Mouse (Mus musculus): ENCODE measurements at regions not wholly inside any gene's neighbourhood (a gene's known extent, or its start where the extent isn't known, plus 50 kb on each side); places are given as distances from the start of the nearest gene placed in this dataset.

- Histone ChIP-seq H3K4me3 (ENCODE audit: low read depth, low read length) (no peak overlapping the region), H3K9ac (no peak overlapping the region), H3K4me2 (ENCODE audit: low read depth) (no peak overlapping the region), H3K27me3 (ENCODE audit: insufficient read depth, low read length) (no peaks in the 10 kb centered on the region), H3K4me1 (ENCODE audit: insufficient read depth) (no peaks in the 10 kb centered on the region), H3K27ac (ENCODE audit: low read depth, low read length) (no peak overlapping the region), H3K36me3 (ENCODE audit: insufficient read depth) (no peaks in the 10 kb centered on the region), H3K9me3 (ENCODE audit: low read length) (no peaks in the 10 kb centered on the region)
- DNase-seq (no peak), ATAC-seq (no peak)
- no peak for TF ChIP-seq CTCF (IDR thresholded peaks at IDR 0.05; ENCODE audit: low read depth)
- WGBS, result 77% methylated on average over 5 of the region's 5 CpGs
Observed at GRCm38 (mm10) chr15:93977494-93977893, 381.8 kb upstream of the Prickle1 start.

GRCm38 (mm10) chr15:93974727-93975126 lies 379.0 kb upstream of the Prickle1 start:
- Histone ChIP-seq H3K9ac (no peak overlapping the region), H3K4me3 (ENCODE audit: low read depth, low read length) (no peak overlapping the region), H3K4me2 (ENCODE audit: low read depth) (no peak overlapping the region), H3K27me3 (ENCODE audit: insufficient read depth, low read length) (no peaks in the 10 kb centered on the region), H3K36me3 (ENCODE audit: insufficient read depth) (no peaks in the 10 kb centered on the region), H3K9me3 (ENCODE audit: low read length) (no peaks in the 10 kb centered on the region), H3K27ac (ENCODE audit: low read depth, low read length) (no peak overlapping the region), H3K4me1 (ENCODE audit: insufficient read depth) (no peaks in the 10 kb centered on the region)
- no peak for DNase-seq
- TF ChIP-seq CTCF (IDR thresholded peaks at IDR 0.05; ENCODE audit: low read depth), result no peak
- no peak for ATAC-seq
- WGBS, result 89% methylated on average over 7 of the region's 7 CpGs

GRCm38 (mm10) chr15:93972979-93973378 lies 377.3 kb upstream of the Prickle1 start:
- 54% methylated on average over 5 of the region's 5 CpGs for WGBS
- Histone ChIP-seq H3K4me1 (ENCODE audit: insufficient read depth) (no peaks in the 10 kb centered on the region), H3K9me3 (ENCODE audit: low read length) (no peaks in the 10 kb centered on the region), H3K27me3 (ENCODE audit: insufficient read depth, low read length) (no peaks in the 10 kb centered on the region), H3K36me3 (ENCODE audit: insufficient read depth) (no peaks in the 10 kb centered on the region), H3K4me2 (ENCODE audit: low read depth) (no peak overlapping the region), H3K27ac (ENCODE audit: low read depth, low read length) (no peak overlapping the region), H3K9ac (no peak overlapping the region), H3K4me3 (ENCODE audit: low read depth, low read length) (no peak overlapping the region)
- no peak for TF ChIP-seq CTCF (IDR thresholded peaks at IDR 0.05; ENCODE audit: low read depth)
- ATAC-seq, result no peak
- no peak for DNase-seq

GRCm38 (mm10) chr15:93961950-93962349 lies 366.3 kb upstream of the Prickle1 start:
- no peak for ATAC-seq
- no peak for TF ChIP-seq CTCF (IDR thresholded peaks at IDR 0.05; ENCODE audit: low read depth)
- Histone ChIP-seq H3K9ac (no peak overlapping the region), H3K36me3 (ENCODE audit: insufficient read depth) (no peaks in the 10 kb centered on the region), H3K27me3 (ENCODE audit: insufficient read depth, low read length) (no peaks in the 10 kb centered on the region), H3K4me1 (ENCODE audit: insufficient read depth) (no peaks in the 10 kb centered on the region), H3K4me2 (ENCODE audit: low read depth) (no peak overlapping the region), H3K9me3 (ENCODE audit: low read length) (no peaks in the 10 kb centered on the region), H3K4me3 (ENCODE audit: low read depth, low read length) (no peak overlapping the region), H3K27ac (ENCODE audit: low read depth, low read length) (no peak overlapping the region)
- DNase-seq, result no peak

- no peak overlapping the region for H3K4me3 ChIP-seq (ENCODE audit: low read depth, low read length)
- WGBS, result 58% methylated on average over 8 of the region's 8 CpGs
- H3K27ac ChIP-seq (ENCODE audit: low read depth, low read length), result no peak overlapping the region
- no peak for TF ChIP-seq CTCF (IDR thresholded peaks at IDR 0.05; ENCODE audit: low read depth)
- DNase-seq, result no peak
- no peaks in the 10 kb centered on the region for H3K9me3 ChIP-seq (ENCODE audit: low read length)
- H3K36me3 ChIP-seq (ENCODE audit: insufficient read depth), result no peaks in the 10 kb centered on the region
- no peaks in the 10 kb centered on the region for H3K4me1 ChIP-seq (ENCODE audit: insufficient read depth)
- no peak for ATAC-seq
- H3K4me2 ChIP-seq (ENCODE audit: low read depth), result no peak overlapping the region
- no peak overlapping the region for H3K9ac ChIP-seq
- H3K27me3 ChIP-seq (ENCODE audit: insufficient read depth, low read length), result no peaks in the 10 kb centered on the region
Observed at GRCm38 (mm10) chr15:93959931-93960330, 364.2 kb upstream of the Prickle1 start.

- H3K4me1 ChIP-seq (ENCODE audit: insufficient read depth), result no peaks in the 10 kb centered on the region
- DNase-seq (no peak), ATAC-seq (no peak)
- H3K4me3 ChIP-seq (ENCODE audit: low read depth, low read length), result no peak overlapping the region
- no peaks in the 10 kb centered on the region for H3K27me3 ChIP-seq (ENCODE audit: insufficient read depth, low read length)
- H3K9ac ChIP-seq, result no peak overlapping the region
- H3K27ac ChIP-seq (ENCODE audit: low read depth, low read length), result no peak overlapping the region
- H3K4me2 ChIP-seq (ENCODE audit: low read depth), result no peak overlapping the region
- WGBS, result 63% methylated on average over 1 of the region's 1 CpGs
- no peak for TF ChIP-seq CTCF (IDR thresholded peaks at IDR 0.05; ENCODE audit: low read depth)
- H3K9me3 ChIP-seq (ENCODE audit: low read length), result no peaks in the 10 kb centered on the region
- H3K36me3 ChIP-seq (ENCODE audit: insufficient read depth), result no peaks in the 10 kb centered on the region
Observed at GRCm38 (mm10) chr15:93958086-93958485, 362.4 kb upstream of the Prickle1 start.

- Histone ChIP-seq H3K9ac (no peak overlapping the region), H3K4me1 (ENCODE audit: insufficient read depth) (no peaks in the 10 kb centered on the region), H3K4me2 (ENCODE audit: low read depth) (no peak overlapping the region), H3K36me3 (ENCODE audit: insufficient read depth) (no peaks in the 10 kb centered on the region), H3K27ac (ENCODE audit: low read depth, low read length) (no peak overlapping the region), H3K9me3 (ENCODE audit: low read length) (no peaks in the 10 kb centered on the region), H3K4me3 (ENCODE audit: low read depth, low read length) (no peak overlapping the region), H3K27me3 (ENCODE audit: insufficient read depth, low read length) (no peaks in the 10 kb centered on the region)
- TF ChIP-seq CTCF (IDR thresholded peaks at IDR 0.05; ENCODE audit: low read depth), result no peak
- peak; percentile 34 for DNase-seq
- no peak for ATAC-seq
- 89% methylated on average over 11 of the region's 11 CpGs for WGBS
Observed at GRCm38 (mm10) chr15:93956801-93957200, 361.1 kb upstream of the Prickle1 start.

GRCm38 (mm10) chr15:93953548-93953947 lies 357.9 kb upstream of the Prickle1 start:
- ATAC-seq, result no peak
- no peak for TF ChIP-seq CTCF (IDR thresholded peaks at IDR 0.05; ENCODE audit: low read depth)
- Histone ChIP-seq H3K27me3 (ENCODE audit: insufficient read depth, low read length) (no peaks in the 10 kb centered on the region), H3K9ac (no peak overlapping the region), H3K4me1 (ENCODE audit: insufficient read depth) (no peaks in the 10 kb centered on the region), H3K9me3 (ENCODE audit: low read length) (no peaks in the 10 kb centered on the region), H3K4me2 (ENCODE audit: low read depth) (no peak overlapping the region), H3K4me3 (ENCODE audit: low read depth, low read length) (no peak overlapping the region), H3K36me3 (ENCODE audit: insufficient read depth) (no peaks in the 10 kb centered on the region), H3K27ac (ENCODE audit: low read depth, low read length) (no peak overlapping the region)
- DNase-seq, result no peak
- WGBS, result 80% methylated on average over 1 of the region's 1 CpGs

All from forebrain, postnatal 0 days (tissue).